Mouse (Mus musculus) CH12.LX (cell line): ENCODE results near the gene Chst15. TPM values are rescaled to one million over a fixed set of nuclear protein-coding genes. Genes with fewer than 3 reads are reported as not detected.

Source experiments
- DNase-seq: peaks from one replicate; pipeline ENCODE4 v3.0.0-alpha.2; 2013; ENCODE audit errors: extremely low read depth
- H3K27ac ChIP-seq: 2 replicates; pipeline ENCODE4 v1.5.1; 2012; ENCODE audit warnings: low read depth, mild to moderate bottlenecking, control low read depth, moderate library complexity; ENCODE audit not compliant: insufficient read depth
- H3K27me3 ChIP-seq: replicated peaks from 2 replicates; pipeline ENCODE3; 2012; ENCODE audit warnings: inconsistent platforms
- H3K36me3 ChIP-seq, 2 experiments: replicated peaks in 1 of 2; 2 replicates each; pipeline versions ENCODE3 to v1.6.1; 2012; ENCODE audit warnings: inconsistent platforms in 1 of 2, low read length in 1 of 2, mild to moderate bottlenecking in 1 of 2, mixed read lengths in 1 of 2, moderate library complexity in 1 of 2; ENCODE audit not compliant: control insufficient read depth in 1 of 2, insufficient read depth in 1 of 2
- H3K4me1 ChIP-seq, 2 experiments: 2 replicates each; pipeline ENCODE4 v1.6.1; 2012; ENCODE audit warnings: inconsistent platforms in 1 of 2, moderate library complexity in 1 of 2; ENCODE audit not compliant: insufficient read depth in 2 of 2, control insufficient read depth in 1 of 2
- H3K4me2 ChIP-seq: 2 replicates; pipeline ENCODE4 v1.6.1; 2012; ENCODE audit warnings: low read depth, mild to moderate bottlenecking, control low read depth; ENCODE audit not compliant: poor library complexity, insufficient read depth, severe bottlenecking
- H3K4me3 ChIP-seq, 3 experiments: fragments of 150-350 bp in 1 of 3; sonication (generic) in 1 of 3; replicated peaks in 1 of 3; 2 replicates each; pipeline versions ENCODE3 to v1.5.1; 2011 to 2012; ENCODE audit warnings: low read depth in 2 of 3, low read length in 2 of 3, mild to moderate bottlenecking in 2 of 3, moderate library complexity in 2 of 3, control low read depth in 1 of 3, improper control_type of control experiment in 1 of 3, inconsistent platforms in 1 of 3, mixed read lengths in 1 of 3; ENCODE audit not compliant: poor library complexity in 1 of 3
- H3K79me2 ChIP-seq: replicated peaks from 2 replicates; pipeline ENCODE4 v1.6.1; 2012; ENCODE audit warnings: mild to moderate bottlenecking, moderate library complexity; ENCODE audit not compliant: control insufficient read depth, poor library complexity, insufficient read depth, severe bottlenecking; ENCODE audit errors: extremely low read depth
- H3K9ac ChIP-seq: 2 replicates; pipeline ENCODE4 v1.6.1; 2012; ENCODE audit warnings: low read depth, mild to moderate bottlenecking, control low read depth, moderate library complexity; ENCODE audit not compliant: insufficient read depth
- H3K9me3 ChIP-seq: replicated peaks from 2 replicates; pipeline ENCODE3; 2012; ENCODE audit warnings: low read length, inconsistent platforms, mixed read lengths
- BHLHE40 ChIP-seq: IDR thresholded peaks from 2 replicates; pipeline ENCODE4 v1.6.1; 2011; ENCODE audit warnings: mild to moderate bottlenecking, low read depth, low read length, improper control_type of control experiment
- CHD1 ChIP-seq: IDR thresholded peaks from 2 replicates; pipeline ENCODE4 v1.6.1; 2012; ENCODE audit warnings: low read depth, low read length, improper control_type of control experiment, inconsistent platforms
- CHD2 ChIP-seq: IDR thresholded peaks from 2 replicates; pipeline ENCODE4 v1.6.1; 2011; ENCODE audit warnings: low read length, improper control_type of control experiment
- CTCF ChIP-seq, 2 experiments: IDR thresholded peaks in 1 of 2; conservative IDR thresholded peaks in 1 of 2; 2 replicates each; pipeline ENCODE4 v1.5.1; 2011 to 2012; ENCODE audit warnings: low read depth in 2 of 2, low read length in 2 of 2, improper control_type of control experiment in 1 of 2, inconsistent platforms in 1 of 2, mild to moderate bottlenecking in 1 of 2, moderate library complexity in 1 of 2
- E2F4 ChIP-seq: IDR thresholded peaks from 2 replicates; pipeline ENCODE4 v1.6.1; 2011; ENCODE audit warnings: low read depth, low read length, improper control_type of control experiment; ENCODE audit not compliant: insufficient replicate concordance
- ELF1 ChIP-seq: IDR thresholded peaks from 2 replicates; pipeline ENCODE4 v1.6.1; 2014; ENCODE audit warnings: low read depth, mild to moderate bottlenecking, inconsistent platforms, low read length, improper control_type of control experiment
- GABPA ChIP-seq: IDR thresholded peaks from 2 replicates; pipeline ENCODE4 v1.6.1; 2012; ENCODE audit warnings: low read depth, low read length, improper control_type of control experiment, inconsistent platforms; ENCODE audit not compliant: insufficient replicate concordance
- HCFC1 ChIP-seq: IDR thresholded peaks from 2 replicates; pipeline ENCODE4 v1.6.1; 2012; ENCODE audit warnings: low read depth, mild to moderate bottlenecking, inconsistent platforms, low read length, improper control_type of control experiment
- IRF4 ChIP-seq: IDR thresholded peaks from 2 replicates; pipeline ENCODE4 v1.6.1; 2014; ENCODE audit warnings: low read depth, mild to moderate bottlenecking, inconsistent platforms, low read length, improper control_type of control experiment
- JUN ChIP-seq: IDR thresholded peaks from 2 replicates; pipeline ENCODE4 v1.6.1; 2011; ENCODE audit warnings: low read depth, mild to moderate bottlenecking, low read length, improper control_type of control experiment, moderate library complexity; ENCODE audit not compliant: insufficient read depth
- MAFK ChIP-seq: IDR thresholded peaks from 2 replicates; pipeline ENCODE4 v1.6.1; 2011; ENCODE audit warnings: low read length, improper control_type of control experiment; ENCODE audit not compliant: insufficient replicate concordance
- MAX ChIP-seq: IDR thresholded peaks from 2 replicates; pipeline ENCODE4 v1.6.1; 2011; ENCODE audit warnings: low read length, improper control_type of control experiment
- MAZ ChIP-seq: IDR thresholded peaks from 2 replicates; pipeline ENCODE4 v1.6.1; 2012; ENCODE audit warnings: low read depth, mild to moderate bottlenecking, inconsistent platforms, low read length, improper control_type of control experiment, moderate library complexity
- MYC ChIP-seq: IDR thresholded peaks from 2 replicates; pipeline ENCODE4 v1.6.1; 2011; ENCODE audit warnings: low read depth, mild to moderate bottlenecking, improper control_type of control experiment, low read length
- NELFE ChIP-seq: IDR thresholded peaks from 2 replicates; pipeline ENCODE4 v1.6.1; 2011; ENCODE audit warnings: low read depth, low read length, improper control_type of control experiment
- POLR2A ChIP-seq: IDR thresholded peaks from 2 replicates; pipeline ENCODE4 v1.6.1; 2011; ENCODE audit warnings: low read depth, mild to moderate bottlenecking, improper control_type of control experiment, low read length
- POLR2AphosphoS2 ChIP-seq: IDR thresholded peaks from 2 replicates; pipeline ENCODE4 v1.6.1; 2011; ENCODE audit warnings: low read depth, low read length, improper control_type of control experiment
- RAD21 ChIP-seq: IDR thresholded peaks from 2 replicates; pipeline ENCODE4 v1.6.1; 2011; ENCODE audit warnings: low read depth, mild to moderate bottlenecking, low read length, improper control_type of control experiment, moderate library complexity
- SIN3A ChIP-seq: IDR thresholded peaks from 2 replicates; pipeline ENCODE4 v1.6.1; 2012; ENCODE audit warnings: low read length, improper control_type of control experiment, inconsistent platforms
- SMC3 ChIP-seq: IDR thresholded peaks from 2 replicates; pipeline ENCODE4 v1.6.1; 2011; ENCODE audit warnings: low read depth, low read length, improper control_type of control experiment
- TBP ChIP-seq: conservative IDR thresholded peaks from 2 replicates; pipeline ENCODE4 v1.6.1; 2011; ENCODE audit warnings: low read depth, low read length, improper control_type of control experiment
- USF1 ChIP-seq: IDR thresholded peaks from 2 replicates; pipeline ENCODE4 v1.6.1; 2014; ENCODE audit warnings: low read depth, mild to moderate bottlenecking, inconsistent platforms, low read length, improper control_type of control experiment
- ZC3H11A ChIP-seq: IDR thresholded peaks from 2 replicates; pipeline ENCODE4 v1.6.1; 2012; ENCODE audit warnings: low read depth, mild to moderate bottlenecking, inconsistent platforms, low read length, improper control_type of control experiment
- ZKSCAN1 ChIP-seq: IDR thresholded peaks from 2 replicates; pipeline ENCODE4 v1.6.1; 2012; ENCODE audit warnings: low read depth, inconsistent platforms, low read length, improper control_type of control experiment, borderline replicate concordance
- ZMIZ1 ChIP-seq: IDR thresholded peaks from 2 replicates; pipeline ENCODE4 v1.6.1; 2012; ENCODE audit warnings: low read depth, mild to moderate bottlenecking, inconsistent platforms, low read length, improper control_type of control experiment
- dilution Hi-C: fragments of 300-500 bp; cut with MboI; formaldehyde crosslinking; loops from 2 replicates; pipeline ENCODE4 v1.14.3; 2020; ENCODE audit warnings: low sequenced_read_pairs; ENCODE audit not compliant: extremely low pct_unique_long_range_greater_than_20kb, extremely low pct_ligation_motif_present
- in situ Hi-C: fragments of 300-500 bp; cut with MboI; formaldehyde crosslinking; loops from 3 replicates; pipeline ENCODE4 v1.14.3; 2019; ENCODE audit warnings: low sequenced_read_pairs, low pct_ligation_motif_present, low pct_unique_long_range_greater_than_20kb, mixed read lengths
- polyA plus RNA-seq: library from polyadenylated mRNA; unstranded; fragments of >175 nt; gene quantifications from 2 replicates; pipeline ENCODE4 v1.2.1, GENCODE M21; 2012; ENCODE audit warnings: low read depth; ENCODE audit not compliant: insufficient read length
- total RNA-seq, 2 experiments: library from RNA; depleted of rRNA; stranded (reverse); fragments of 300-350 nt in 1 of 2; fragments of >200 nt in 1 of 2; gene quantifications; 2 replicates each; pipeline ENCODE4 v1.2.3; 2012 to 2014

Chst15 gene
- total and polyA plus RNA-seq, 3 experiments, result 0.42 to 0.81 (median 0.57) TPM

DNA sequence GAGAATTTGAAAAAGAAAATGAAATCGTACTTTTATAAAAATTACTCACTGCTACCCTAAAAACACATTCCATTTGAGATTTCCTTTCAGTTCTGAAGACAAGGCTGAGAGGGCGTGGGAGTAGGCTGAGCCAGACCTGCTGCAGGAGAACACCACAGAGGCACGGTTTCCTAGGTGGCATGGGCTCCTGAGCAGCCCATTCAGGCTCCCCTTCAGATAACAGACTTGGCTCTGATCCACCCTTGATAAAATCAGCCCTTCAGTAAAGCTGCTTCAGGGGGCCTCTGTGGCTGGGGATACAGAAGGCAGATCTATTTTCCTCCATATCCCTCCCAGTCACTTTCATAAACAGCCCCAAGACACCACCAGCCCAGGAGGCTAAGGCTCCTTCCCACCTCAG is 19.8 kb upstream of the Chst15 start:
- in situ Hi-C loops (no loop called here), dilution Hi-C loops (no loop called here)
- no peak for DNase-seq
- Histone ChIP-seq H3K4me1 (no peaks in the 10 kb centered on the region), H3K79me2 (no peaks in the 10 kb centered on the region), H3K36me3 (no peaks in the 10 kb centered on the region), H3K9ac (no peak overlapping the region), H3K4me3 (no peak overlapping the region), H3K4me2 (no peak overlapping the region), H3K9me3 (peaks cover 8% of the 10 kb centered on the region), H3K27me3 (peaks cover 49% of the 10 kb centered on the region), H3K27ac (no peak overlapping the region)
- no peak for TF ChIP-seq CTCF (conservative IDR thresholded peaks at IDR 0.05 in 1 of 2, IDR thresholded peaks at IDR 0.05 in 1 of 2; ENCODE audit: low read depth in 2 of 2, low read length in 2 of 2)
- no peak for TF ChIP-seq SIN3A
- TF ChIP-seq MAX, result no peak
- TF ChIP-seq ZC3H11A, result no peak
- TF ChIP-seq MAFK, result no peak
- TF ChIP-seq ZKSCAN1, result no peak
- no peak for TF ChIP-seq POLR2A
- no peak for TF ChIP-seq ZMIZ1
- TF ChIP-seq RAD21, result no peak
- TF ChIP-seq SMC3, result no peak
- no peak for TF ChIP-seq TBP
- TF ChIP-seq POLR2AphosphoS2, result no peak
- no peak for TF ChIP-seq CHD2
- TF ChIP-seq CHD1, result no peak
- TF ChIP-seq MYC, result no peak
- TF ChIP-seq USF1, result no peak
- no peak for TF ChIP-seq E2F4
- no peak for TF ChIP-seq JUN

DNA sequence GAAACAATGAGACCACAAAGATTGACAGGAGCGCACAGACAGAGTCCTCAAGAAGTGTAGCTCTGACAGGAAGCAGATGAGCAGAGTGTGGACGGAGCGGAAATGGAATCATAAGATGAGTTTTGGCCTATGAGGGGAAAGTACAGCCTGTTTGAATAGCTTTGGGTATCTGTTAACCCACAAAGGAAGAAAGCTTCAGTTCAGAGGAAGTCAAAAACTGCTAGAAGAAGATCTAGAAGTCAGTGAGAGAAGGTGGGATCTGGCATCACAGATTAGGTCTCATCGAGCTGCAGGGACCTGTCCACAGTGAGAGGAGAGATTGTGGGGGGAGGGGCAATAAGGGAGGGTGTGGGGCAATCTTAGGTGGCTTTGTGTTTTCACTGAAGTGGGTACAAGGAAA is 18.3 kb upstream of the Chst15 start:
- dilution Hi-C loops, result no loop called here
- TF ChIP-seq BHLHE40, result no peak
- no peak for TF ChIP-seq IRF4
- TF ChIP-seq POLR2A, result no peak
- TF ChIP-seq MAZ, result no peak
- no peak for TF ChIP-seq SIN3A
- TF ChIP-seq HCFC1, result no peak
- no peak for TF ChIP-seq NELFE
- TF ChIP-seq ELF1, result no peak
- no peak for TF ChIP-seq GABPA
- H3K9ac ChIP-seq, result no peak overlapping the region
- no peak for DNase-seq
- peaks cover 8% of the 10 kb centered on the region for H3K9me3 ChIP-seq
- H3K4me1 ChIP-seq, result no peaks in the 10 kb centered on the region
- in situ Hi-C loops, result no loop called here
- no peak overlapping the region for H3K27ac ChIP-seq
- no peak overlapping the region for H3K4me2 ChIP-seq
- H3K79me2 ChIP-seq, result no peaks in the 10 kb centered on the region
- H3K4me3 ChIP-seq, result no peak overlapping the region
- H3K27me3 ChIP-seq, result peaks cover 46% of the 10 kb centered on the region
- no peaks in the 10 kb centered on the region for H3K36me3 ChIP-seq
